Mouse (Mus musculus): Measurements from ENCODE around the gene Cyp26b1.
A peak's percentile ranks its signal among the peaks of the same experiment; 100 is the strongest.
"Not testable (repeated sequence)": the region's sequence is repeated elsewhere in the genome, so short reads cannot be mapped to it uniquely, and the experiment has no call there.

Cyp26b1 gene

GRCm38 (mm10) chr6:84593693-84594092, at the start of gene Cyp26b1:
Gene Cyp26b1, minus strand, starts transcription at chr6:84593908.
- DNase-seq (ENCODE audit: low spot score in 2 of 2): no peak

GRCm38 (mm10) chr6:84641062-84641431, 47.3 kb upstream of the Cyp26b1 start:
- DNase-seq (ENCODE audit: low spot score in 2 of 2): no peak

- no peak for DNase-seq (ENCODE audit: low spot score in 2 of 2)
These were observed 46.8 kb upstream of the Cyp26b1 start for GRCm38 (mm10) chr6:84640324-84641061.

DNA sequence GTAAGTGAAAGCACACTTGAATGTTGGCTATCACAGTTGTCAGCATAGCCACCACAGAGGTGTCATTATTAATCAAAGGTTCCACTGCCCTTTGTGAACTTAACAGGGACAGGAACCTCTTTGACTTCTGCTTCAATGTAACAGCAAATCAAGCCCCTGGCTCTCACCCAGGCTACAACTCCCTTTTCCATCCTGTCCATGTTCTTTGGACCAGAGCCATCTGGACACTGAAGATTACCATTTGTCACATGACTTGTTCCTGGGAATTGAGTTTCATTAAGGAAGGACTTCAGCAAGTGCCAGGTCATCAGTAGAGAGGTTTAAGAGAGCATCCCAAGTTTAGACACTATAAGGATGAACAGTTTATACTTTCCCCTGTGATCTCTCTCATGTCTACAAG, 44.5 kb upstream of the Cyp26b1 start:
- no peak for DNase-seq (ENCODE audit: low spot score in 2 of 2)

GRCm38 (mm10) chr6:84631588-84631987, 37.9 kb upstream of the Cyp26b1 start:
- no peak for DNase-seq (ENCODE audit: low spot score in 2 of 2)

DNA sequence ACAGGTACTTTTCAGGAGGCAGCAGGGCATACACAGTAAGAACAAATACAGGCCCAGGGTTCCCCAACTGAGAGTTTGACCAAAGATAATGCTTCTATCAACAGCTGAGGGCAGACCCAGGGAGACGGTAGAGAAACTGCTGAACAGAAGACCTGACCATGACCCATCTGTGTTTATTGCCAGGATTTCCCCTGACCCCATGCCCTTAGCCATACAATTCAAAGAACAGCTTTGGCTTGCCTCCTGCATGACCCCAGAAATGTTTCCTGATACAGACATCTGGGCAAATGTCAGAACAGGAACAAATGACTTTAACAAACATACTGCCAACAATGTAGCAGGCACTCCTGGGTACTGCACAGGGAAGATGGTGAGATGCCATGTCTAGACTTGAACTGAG, 36.6 kb upstream of the Cyp26b1 start:
- no peak for DNase-seq (ENCODE audit: low spot score in 2 of 2)

- no peak for DNase-seq (ENCODE audit: low spot score in 2 of 2)
These were observed 35.1 kb upstream of the Cyp26b1 start for GRCm38 (mm10) chr6:84628831-84629230.

- DNase-seq (ENCODE audit: low spot score in 2 of 2): no peak
These were observed 32.7 kb upstream of the Cyp26b1 start for GRCm38 (mm10) chr6:84626398-84626797.

DNA sequence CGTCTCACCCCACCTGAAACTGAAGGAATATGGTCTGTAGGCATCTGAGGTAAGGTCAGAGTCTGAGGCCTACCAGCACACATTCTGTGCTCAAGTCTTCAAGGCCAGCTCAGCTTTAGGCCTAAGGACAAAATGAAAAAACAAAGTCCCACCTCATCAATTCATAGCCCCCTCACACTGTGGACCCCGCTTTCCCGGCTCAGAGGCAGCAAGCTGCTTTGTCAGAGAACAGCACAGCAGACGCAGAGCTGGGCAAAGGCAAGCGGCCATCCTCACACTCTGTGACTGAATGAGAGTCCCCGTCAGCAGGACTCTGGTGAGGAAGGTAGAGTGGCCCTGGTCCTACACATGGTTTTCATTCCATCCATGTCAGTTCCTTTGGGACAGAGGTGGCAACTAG, 25.5 kb upstream of the Cyp26b1 start:
- no peak for DNase-seq (ENCODE audit: low spot score in 2 of 2)

- DNase-seq (ENCODE audit: low spot score in 2 of 2): no peak
These were observed 23.3 kb upstream of the Cyp26b1 start for GRCm38 (mm10) chr6:84617051-84617450.

- no peak for DNase-seq (ENCODE audit: low spot score in 2 of 2)
These were observed 22.9 kb upstream of the Cyp26b1 start for GRCm38 (mm10) chr6:84616586-84616985.

DNA sequence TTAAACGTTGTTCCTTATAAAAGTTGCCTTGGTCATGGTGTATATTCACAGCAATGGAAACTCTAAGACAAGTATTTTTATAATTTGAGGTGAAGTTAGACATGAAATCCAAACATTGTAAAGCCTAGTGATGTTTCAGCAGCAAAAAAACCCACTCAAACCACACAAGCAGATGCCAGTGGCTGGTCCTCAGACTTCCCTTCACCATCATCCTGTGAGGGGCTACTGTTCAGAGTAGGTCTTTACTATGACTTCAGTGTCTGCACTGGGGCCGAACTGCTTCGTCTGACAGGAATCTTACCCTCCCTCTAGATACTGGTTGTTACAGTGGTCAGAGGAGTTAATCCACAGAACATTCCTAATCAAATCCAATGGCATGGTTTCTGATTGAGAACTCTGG, 19.9 kb upstream of the Cyp26b1 start:
- DNase-seq (ENCODE audit: low spot score in 2 of 2): no peak

GRCm38 (mm10) chr6:84601136-84601889, 7.6 kb upstream of the Cyp26b1 start:
- no peak for DNase-seq (ENCODE audit: low spot score in 2 of 2)

GRCm38 (mm10) chr6:84599296-84599695, 5.6 kb upstream of the Cyp26b1 start:
- DNase-seq (ENCODE audit: low spot score in 2 of 2): not testable (repeated sequence)

DNA sequence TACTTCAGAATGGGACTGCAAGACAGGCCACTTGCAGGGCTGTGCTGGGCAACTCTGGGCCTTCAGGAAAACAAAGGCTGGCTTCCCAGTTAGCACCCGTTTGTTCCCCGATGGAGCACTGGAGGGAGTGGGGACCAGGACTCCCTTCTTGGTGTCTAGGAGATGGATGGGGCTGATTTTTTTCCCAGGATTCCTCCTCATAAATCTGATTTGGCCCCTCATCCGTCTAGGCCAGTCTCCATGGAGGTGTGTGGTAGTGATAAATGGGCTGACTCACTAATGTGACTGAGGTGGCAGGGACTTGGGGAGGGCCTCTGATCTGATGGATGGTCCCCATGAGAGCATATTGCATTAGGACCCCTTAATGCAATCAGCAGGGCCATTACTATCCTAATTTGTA, 5.0 kb upstream of the Cyp26b1 start:
- DNase-seq (ENCODE audit: low spot score in 2 of 2): no peak

DNA sequence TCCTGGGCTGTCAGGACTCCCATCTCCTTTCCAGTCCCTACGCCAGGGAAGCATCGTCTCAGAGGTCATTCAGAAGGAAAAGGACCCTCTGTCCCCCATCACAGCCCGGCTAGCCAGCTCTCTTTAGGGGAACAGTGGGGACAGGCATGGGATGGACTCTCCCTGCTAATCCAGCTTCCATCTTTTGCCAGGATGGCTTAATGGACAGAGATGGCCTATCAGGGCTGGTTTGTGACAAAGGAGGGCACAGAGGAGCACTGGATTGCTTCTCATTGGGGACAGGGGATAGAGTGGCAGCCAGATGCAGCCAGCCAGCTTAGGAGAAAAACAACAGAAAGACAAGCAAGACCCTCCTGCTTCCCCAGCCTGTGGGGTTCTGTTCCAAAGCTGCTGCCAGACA, 918 bp upstream of the Cyp26b1 start:
- no peak for DNase-seq (ENCODE audit: low spot score in 2 of 2)

GRCm38 (mm10) chr6:84590961-84591745, 2.6 kb downstream of the Cyp26b1 start:
- no peak for DNase-seq (ENCODE audit: low spot score in 2 of 2)

- peak; percentile 88 to 92 for DNase-seq (ENCODE audit: low spot score in 2 of 2)
These were observed 3.7 kb downstream of the Cyp26b1 start for GRCm38 (mm10) chr6:84589742-84590686.

DNA sequence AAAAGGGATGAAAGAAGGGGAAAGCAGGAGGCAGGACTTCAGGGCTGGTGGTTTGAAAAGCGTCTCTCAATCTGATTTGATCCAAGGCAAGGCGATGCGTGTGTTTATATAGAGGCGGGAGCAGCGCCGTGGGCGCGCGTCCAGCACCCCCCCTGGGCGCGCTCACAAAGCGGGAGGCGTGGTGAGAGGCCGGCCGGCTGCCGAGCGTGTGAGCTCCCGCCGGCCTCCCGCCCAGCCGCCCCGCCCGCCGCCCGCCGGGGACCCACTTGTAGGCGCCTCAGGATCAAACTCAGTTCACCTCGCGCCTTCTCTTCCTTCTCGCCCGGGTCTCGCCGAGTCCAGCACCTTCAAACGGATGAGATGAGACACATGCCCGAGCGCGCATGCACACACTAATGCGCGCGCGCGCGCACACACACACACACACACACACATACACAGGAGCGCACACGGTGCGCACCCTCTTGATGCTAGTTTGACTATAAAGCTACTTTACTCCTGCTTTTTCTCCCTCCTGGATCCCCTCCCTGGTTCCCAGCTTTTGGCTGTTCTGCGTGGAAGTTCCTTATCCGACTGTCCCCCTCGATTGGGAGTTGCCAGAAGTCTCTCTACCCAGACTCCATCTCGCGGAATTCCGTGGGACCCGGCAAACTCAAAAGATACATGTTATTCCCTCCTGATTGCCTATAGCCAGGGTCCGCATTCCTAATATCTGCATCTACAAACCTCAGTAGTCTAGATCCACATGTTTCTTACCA, 4.6 kb downstream of the Cyp26b1 start:
- peak; percentile 20 to 30 for DNase-seq (ENCODE audit: low spot score in 2 of 2)

GRCm38 (mm10) chr6:84588221-84588894, 5.3 kb downstream of the Cyp26b1 start:
- no peak for DNase-seq (ENCODE audit: low spot score in 2 of 2)
